Mouse (Mus musculus) brain, embryonic 14.5 days (tissue): ENCODE measurements at regions not wholly inside any gene's neighbourhood (a gene's known extent, or its start where the extent isn't known, plus 50 kb on each side); places are given as distances from the start of the nearest gene placed in this dataset.

Experiments
- CTCF ChIP-seq: fragments of 200-500 bp; IDR thresholded peaks from 2 replicates; pipeline ENCODE4 v1.5.1; 2012; ENCODE audit warnings: inconsistent platforms, mild to moderate bottlenecking, moderate library complexity, borderline replicate concordance; ENCODE audit not compliant: insufficient read depth, insufficient read length; ENCODE audit errors: extremely low read depth
- POLR2A ChIP-seq: fragments of 200-500 bp; IDR thresholded peaks from 2 replicates; pipeline ENCODE4 v1.6.1; 2012; ENCODE audit warnings: mild to moderate bottlenecking, inconsistent platforms, borderline replicate concordance; ENCODE audit not compliant: poor library complexity, insufficient read depth, insufficient read length, severe bottlenecking; ENCODE audit errors: extremely low read depth

GRCm38 (mm10) chr13:6005901-6006300, 144.6 kb downstream of the Klf6 start:
- TF ChIP-seq CTCF (no peak), POLR2A (no peak)
